ENCODE assay signal across 32 mouse cellular contexts in the genomic region with DNA sequence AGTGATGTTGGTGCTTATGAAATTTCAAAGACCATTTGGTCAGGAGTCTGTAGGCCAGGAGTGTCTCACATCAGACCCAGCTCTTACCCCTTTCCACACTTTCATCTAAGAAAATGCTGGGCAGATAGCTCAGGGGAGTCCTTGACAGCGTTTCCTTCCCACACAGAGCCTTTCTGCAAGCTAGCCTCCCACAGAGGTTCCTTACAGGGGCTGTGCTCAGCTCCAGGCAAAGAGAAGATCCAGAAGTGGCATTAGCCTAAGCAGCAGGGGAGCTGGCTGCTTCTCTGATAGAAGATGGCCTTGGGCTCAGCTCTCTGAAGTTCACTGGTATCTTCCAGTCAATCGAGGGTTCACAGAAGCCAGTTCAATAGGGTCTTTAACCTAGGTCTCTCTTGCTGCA. TPM values are rescaled to one million over a fixed set of nuclear protein-coding genes. Genes with fewer than 3 reads are reported as not detected.
A peak's percentile ranks its signal among the peaks of the same experiment; 100 is the strongest.
DNase-seq lines count a peak whose midpoint lies in the region; ATAC-seq lines count a peak whose summit lies in the region.
"Had no signal": no experiment of that assay in that cellular context is flagged by ENCODE, and none has a peak within 500 bp of the region (broad histone marks: within the 10 kb centered on the region; RNA-seq: fewer than 3 reads in every experiment).

No protein-coding gene starts in this region.

- H3K27ac ChIP-seq in intestine, embryonic 16.5 days (ENCODE audit: low read length): peak overlapping the region; percentile 89
- H3K27ac ChIP-seq: embryonic facial prominence, embryonic 13.5 days; forebrain, embryonic 10.5 days; forebrain, embryonic 15.5 days; heart, embryonic 10.5 days; heart, embryonic 15.5 days; hindbrain, embryonic 12.5 days; hindbrain, postnatal 0 days; limb, embryonic 12.5 days; liver, embryonic 15.5 days had no signal

- peak overlapping the region; percentile 78 for H3K9ac ChIP-seq in intestine, embryonic 16.5 days (ENCODE audit: low read depth, low read length)
- H3K9ac ChIP-seq: embryonic facial prominence, embryonic 13.5 days; forebrain, embryonic 15.5 days; heart, embryonic 15.5 days; hindbrain, embryonic 12.5 days; limb, embryonic 12.5 days; liver, embryonic 15.5 days; lung, embryonic 14.5 days had no signal

- ATAC-seq in frontal cortex, adult (ENCODE audit: low TSS enrichment): peak; percentile 88
- no peak for ATAC-seq in intestine, embryonic 16.5 days
- ATAC-seq: activated CD4-positive, CD25-positive, alpha-beta regulatory T cell, adult 4 months; forebrain, embryonic 15.5 days; hindbrain, postnatal 0 days; midbrain, embryonic 16.5 days had no signal

- H3K4me1 ChIP-seq in intestine, embryonic 16.5 days (ENCODE audit: control insufficient read depth, insufficient read depth, low read length): peaks cover 5% of the 10 kb centered on the region; the same call in 1 of the 2 replicates
- H3K4me1 ChIP-seq: embryonic facial prominence, embryonic 13.5 days; forebrain, embryonic 10.5 days; forebrain, embryonic 15.5 days; heart, embryonic 15.5 days; hindbrain, embryonic 12.5 days; liver, embryonic 15.5 days had no signal

- H3K9me3 ChIP-seq in intestine, embryonic 16.5 days (ENCODE audit: control insufficient read depth, low read length): no peaks in the 10 kb centered on the region
- H3K9me3 ChIP-seq: embryonic facial prominence, embryonic 13.5 days; forebrain, embryonic 10.5 days; forebrain, embryonic 15.5 days; heart, embryonic 10.5 days; heart, embryonic 15.5 days; hindbrain, embryonic 12.5 days; limb, embryonic 12.5 days; liver, embryonic 15.5 days had no signal

- no peaks in the 10 kb centered on the region for H3K27me3 ChIP-seq in intestine, embryonic 16.5 days (replicated peaks; ENCODE audit: control insufficient read depth, insufficient read depth, low read length)
- H3K27me3 ChIP-seq: embryonic facial prominence, embryonic 13.5 days; forebrain, embryonic 15.5 days; heart, embryonic 15.5 days; hindbrain, embryonic 12.5 days; limb, embryonic 12.5 days; liver, embryonic 15.5 days had no signal

- H3K36me3 ChIP-seq in intestine, embryonic 16.5 days (ENCODE audit: control insufficient read depth, insufficient read depth, low read length): no peaks in the 10 kb centered on the region
- H3K36me3 ChIP-seq: embryonic facial prominence, embryonic 13.5 days; forebrain, embryonic 10.5 days; forebrain, embryonic 15.5 days; heart, embryonic 10.5 days; heart, embryonic 15.5 days; hindbrain, embryonic 12.5 days; limb, embryonic 12.5 days; liver, embryonic 15.5 days had no signal

- 25% methylated on average over 2 of the region's 2 CpGs for WGBS in intestine, embryonic 16.5 days

- DNase-seq in frontal cortex, postnatal 14 days (ENCODE audit: low spot score in 2 of 2): no peak
- DNase-seq in right cerebral cortex, adult 18-20 months: peak; percentile 58
- no peak for DNase-seq in right cerebral cortex, postnatal 25 days
- DNase-seq in lung, postnatal 10 days: no peak
- DNase-seq in heart, adult 11 months: no peak
- DNase-seq: adrenal gland, adult 2 months; adrenal gland, postnatal 36 days; cerebellum, adult 9-10 months; gastrocnemius, postnatal 14 days; heart, postnatal 36 days; kidney, adult 18-20 months; kidney, postnatal 4 days; lung, embryonic 14.5 days; lung, postnatal 36 days; thymus, postnatal 14 days had no signal

- peak overlapping the region; percentile 56 for H3K4me3 ChIP-seq in intestine, embryonic 16.5 days (ENCODE audit: low read length)
- H3K4me3 ChIP-seq: embryonic facial prominence, embryonic 13.5 days; forebrain, embryonic 10.5 days; forebrain, embryonic 15.5 days; heart, embryonic 10.5 days; heart, embryonic 15.5 days; hindbrain, embryonic 12.5 days; limb, embryonic 12.5 days; liver, embryonic 15.5 days had no signal

- peak overlapping the region; percentile 59; the same call in 1 of the 2 replicates for H3K4me2 ChIP-seq in intestine, embryonic 16.5 days (ENCODE audit: low read depth, low read length)
- H3K4me2 ChIP-seq: embryonic facial prominence, embryonic 13.5 days; forebrain, embryonic 15.5 days; heart, embryonic 15.5 days; hindbrain, embryonic 12.5 days; limb, embryonic 12.5 days; liver, embryonic 15.5 days; lung, embryonic 14.5 days; midbrain, embryonic 11.5 days had no signal

RNA-seq across cellular contexts. Expression of a gene that starts 1.6 kb away (rescaled TPM):
- 101 and 109 TPM in 2 replicates for polyA plus RNA-seq in intestine, embryonic 16.5 days (2015; fragmentation: Nextera tagmentation; extraction: Ambion mirVana)
- polyA plus RNA-seq: activated CD4-positive, CD25-positive, alpha-beta regulatory T cell, adult 4 months; adrenal gland, adult 2 months; C2C12; embryonic facial prominence, embryonic 13.5 days; forebrain, embryonic 10.5 days; forebrain, embryonic 15.5 days; hindbrain, embryonic 12.5 days; hindbrain, postnatal 0 days; kidney, embryonic 16.5 days; limb, embryonic 12.5 days; liver, embryonic 15.5 days; lung, embryonic 14.5 days; midbrain, embryonic 11.5 days; midbrain, embryonic 16.5 days; neural tube, embryonic 11.5 days had no signal
